Mouse (Mus musculus): ENCODE measurements around the gene Lalba. TPM values are rescaled to one million over a fixed set of nuclear protein-coding genes. Genes with fewer than 3 reads are reported as not detected.

The Lalba gene
- 2.3 and 13.5 TPM in 2 replicates for polyA plus RNA-seq (2012; rRNA removed; ENCODE audit: low replicate concordance)

DNA sequence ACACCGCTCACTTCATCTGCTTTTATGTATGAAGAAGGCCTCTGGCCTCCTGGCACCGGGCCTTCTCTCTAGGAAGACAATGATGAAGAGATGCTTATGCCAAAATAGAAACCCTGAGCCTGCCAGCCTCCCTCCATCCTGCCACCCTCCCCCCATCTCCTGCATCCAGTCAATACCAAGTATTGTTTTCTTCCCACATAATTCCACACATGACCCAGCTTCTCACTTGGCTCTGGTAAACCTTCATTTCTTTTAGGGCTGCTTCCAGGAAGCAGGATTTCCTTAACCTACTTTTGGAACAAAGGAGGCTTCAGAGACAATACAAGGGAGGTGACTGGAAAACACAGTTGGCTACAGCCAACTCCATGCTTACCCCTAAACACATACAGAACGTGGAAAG, at the start of gene Lalba:
TSS of gene Lalba (minus strand) at position 21 of the 400 bp plus-strand sequence.

DNA sequence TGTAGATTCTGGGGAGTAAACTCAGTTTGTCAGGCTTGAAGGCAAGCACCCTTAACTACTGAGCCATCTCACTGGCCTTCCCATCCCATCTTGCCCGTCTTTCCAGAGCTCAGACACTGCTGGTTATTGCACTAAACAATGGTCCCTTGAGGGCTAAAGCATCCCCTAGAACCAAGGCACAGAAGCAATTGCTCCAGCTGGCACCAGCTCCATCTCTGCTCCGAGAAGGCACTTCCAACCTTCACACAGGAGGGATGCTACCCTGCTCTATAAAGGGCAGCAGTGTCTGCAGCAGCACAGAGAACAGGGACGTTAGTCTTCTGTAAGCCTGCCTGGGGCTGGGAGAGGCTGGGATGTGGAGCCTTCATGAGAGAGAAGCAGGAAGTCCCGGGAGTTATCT, 9.6 kb upstream of the Lalba start, which contains the start of gene Olfr279:
TSS of gene Olfr279 (plus strand) at position 301 of the 400 bp plus-strand sequence.

DNA sequence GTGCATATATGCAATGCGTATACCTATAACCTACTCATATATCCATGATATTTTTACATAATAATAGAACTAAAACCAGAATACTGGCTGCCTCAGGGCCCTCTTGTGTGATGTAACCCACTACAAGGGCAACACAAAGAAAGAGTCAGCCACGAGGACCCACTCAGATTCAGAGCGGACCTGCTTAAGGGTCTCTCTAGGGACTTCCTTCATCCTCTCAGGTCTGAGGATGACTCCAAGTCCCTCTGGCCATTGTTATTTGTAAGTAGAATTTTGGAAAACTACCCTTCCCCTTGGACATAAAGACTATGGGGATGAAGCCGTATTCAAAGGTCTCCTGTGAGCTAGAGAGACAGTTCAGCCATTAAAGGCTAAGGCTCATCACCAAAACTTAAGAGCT, 12.9 kb downstream of the Lalba start, which contains the start of gene OR5BS1P:
TSS of gene OR5BS1P (plus strand) at position 301 of the 400 bp plus-strand sequence.

DNA sequence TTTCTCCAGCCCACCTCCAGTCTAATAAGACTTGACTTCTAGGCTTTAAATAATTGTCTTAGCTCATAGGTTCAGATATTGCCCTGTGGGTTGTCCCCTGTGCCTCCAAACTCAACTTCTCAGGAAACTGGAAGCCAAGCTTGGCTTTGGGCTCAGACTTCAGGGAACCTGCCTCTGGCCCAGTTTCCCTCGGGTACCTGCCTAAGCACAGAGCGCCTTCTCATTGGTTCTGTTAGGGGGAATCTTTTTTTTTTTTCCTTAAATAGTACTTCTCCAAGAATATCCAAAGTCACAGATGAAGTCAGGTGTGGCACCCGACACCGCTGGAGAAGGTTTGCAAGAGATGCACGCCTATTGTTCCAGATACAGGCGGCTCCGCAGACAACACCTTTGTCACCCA, 30.2 kb downstream of the Lalba start, which contains the start of gene Olfr281:
TSS of gene Olfr281 (plus strand) at position 301 of the 400 bp plus-strand sequence.

DNA sequence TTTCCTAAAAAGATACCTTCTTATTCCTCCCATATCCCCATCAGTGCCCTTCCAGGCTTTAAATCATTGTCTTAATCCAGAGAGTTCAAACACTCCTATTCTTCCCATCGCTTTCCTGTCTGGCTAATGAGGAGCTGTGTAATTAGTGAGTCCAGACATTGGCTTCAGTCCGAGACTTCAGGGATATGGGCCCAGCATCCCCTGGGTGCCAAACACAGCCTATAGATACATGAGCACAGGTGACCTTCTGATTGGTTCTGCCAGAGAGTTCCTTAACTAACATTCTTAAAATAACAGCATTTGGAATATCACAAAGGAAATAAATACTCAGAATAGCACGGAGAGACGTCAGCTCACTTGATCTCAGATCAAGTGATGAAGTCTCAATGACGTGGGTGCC, 51.6 kb downstream of the Lalba start, which contains the start of gene Olfr282:
TSS of gene Olfr282 (plus strand) at position 301 of the 400 bp plus-strand sequence.

Other genes starting within 250 kb of the Lalba start
- not detected in 2 replicates for gene Olfr286, start 248.3 kb downstream of the Lalba start, polyA plus RNA-seq (2012; rRNA removed; ENCODE audit: low replicate concordance)
- not detected in 2 replicates for gene H1fnt, start 225.4 kb downstream of the Lalba start, polyA plus RNA-seq (2012; rRNA removed; ENCODE audit: low replicate concordance)
- gene Zfp641, start 186.6 kb downstream of the Lalba start, polyA plus RNA-seq (2012; rRNA removed; ENCODE audit: low replicate concordance) = 1.3 and 3.5 TPM in 2 replicates
- gene Olfr285, start 165.4 kb downstream of the Lalba start, polyA plus RNA-seq (2012; rRNA removed; ENCODE audit: low replicate concordance) = not detected in 2 replicates
- gene Olfr284, start 141.7 kb downstream of the Lalba start, polyA plus RNA-seq (2012; rRNA removed; ENCODE audit: low replicate concordance) = not detected in 2 replicates
- not detected in 2 replicates for gene Olfr283, start 101.8 kb downstream of the Lalba start, polyA plus RNA-seq (2012; rRNA removed; ENCODE audit: low replicate concordance)
- not detected in 2 replicates for gene Olfr282, start 51.5 kb downstream of the Lalba start, polyA plus RNA-seq (2012; rRNA removed; ENCODE audit: low replicate concordance)
- not detected in 2 replicates for gene Olfr281, start 30.1 kb downstream of the Lalba start, polyA plus RNA-seq (2012; rRNA removed; ENCODE audit: low replicate concordance)
- gene OR5BS1P, start 12.8 kb downstream of the Lalba start, polyA plus RNA-seq (2012; rRNA removed; ENCODE audit: low replicate concordance) = not detected in 2 replicates
- not detected in 2 replicates for gene Olfr279, start 9.7 kb upstream of the Lalba start, polyA plus RNA-seq (2012; rRNA removed; ENCODE audit: low replicate concordance)
- gene Kansl2, start 51.5 kb upstream of the Lalba start, polyA plus RNA-seq (2012; rRNA removed; ENCODE audit: low replicate concordance) = 30.3 and 43.2 TPM in 2 replicates
- gene Ccnt1, start 88.2 kb upstream of the Lalba start, polyA plus RNA-seq (2012; rRNA removed; ENCODE audit: low replicate concordance) = 8.2 and 16.5 TPM in 2 replicates
- gene 4930415O20Rik, start 88.3 kb upstream of the Lalba start, polyA plus RNA-seq (2012; rRNA removed; ENCODE audit: low replicate concordance) = 0.36 TPM in 1 of 2 replicates, not detected in the other
- 96.7 and 104 TPM in 2 replicates for gene Adcy6, start 127.4 kb upstream of the Lalba start, polyA plus RNA-seq (2012; rRNA removed; ENCODE audit: low replicate concordance)
- gene Cacnb3, start 148.1 kb upstream of the Lalba start, polyA plus RNA-seq (2012; rRNA removed; ENCODE audit: low replicate concordance) = 69.4 and 133 TPM in 2 replicates
- gene Ddx23, start 180.2 kb upstream of the Lalba start, polyA plus RNA-seq (2012; rRNA removed; ENCODE audit: low replicate concordance) = 27.5 and 29.8 TPM in 2 replicates
- gene Rnd1, start 194.7 kb upstream of the Lalba start, polyA plus RNA-seq (2012; rRNA removed; ENCODE audit: low replicate concordance) = 3.1 and 5.1 TPM in 2 replicates
- gene Ccdc65, start 225.5 kb upstream of the Lalba start, polyA plus RNA-seq (2012; rRNA removed; ENCODE audit: low replicate concordance) = 0.23 TPM in 1 of 2 replicates, not detected in the other
- 14.2 and 16.9 TPM in 2 replicates for gene Fkbp11, start 245.5 kb upstream of the Lalba start, polyA plus RNA-seq (2012; rRNA removed; ENCODE audit: low replicate concordance)